Mouse (Mus musculus) liver, embryonic 13.5 days (tissue): Measurements from ENCODE around the gene Mettl1. TPM values are rescaled to one million over a fixed set of nuclear protein-coding genes. Genes with fewer than 3 reads are reported as not detected.

Experiments used
- ATAC-seq: fragments of 200-750 bp; cut with Nextera tagmentation; 2 replicates; pipeline ENCODE4 v1.8.0; 2017; ENCODE audit warnings: low read depth, mild to moderate bottlenecking, moderate number of reproducible peaks, moderate library complexity
- DNase-seq: peaks from one replicate; pipeline ENCODE4 v3.0.0; 2022
- H3K27ac ChIP-seq: fragments of 300-500 bp; sonication (generic); 2 replicates; pipeline ENCODE4 v1.5.1; 2015; ENCODE audit warnings: moderate library complexity, mild to moderate bottlenecking, inconsistent platforms
- H3K27me3 ChIP-seq: fragments of 300-500 bp; sonication (generic); 2 replicates; pipeline ENCODE4 v1.6.1; 2015; ENCODE audit warnings: mild to moderate bottlenecking, inconsistent platforms
- H3K36me3 ChIP-seq: fragments of 300-500 bp; sonication (generic); 2 replicates; pipeline ENCODE4 v1.6.1; 2015; ENCODE audit warnings: mild to moderate bottlenecking, inconsistent platforms
- H3K4me1 ChIP-seq: fragments of 300-500 bp; sonication (generic); replicated peaks from 2 replicates; pipeline ENCODE4 v1.6.1; 2015; ENCODE audit warnings: inconsistent platforms
- H3K4me2 ChIP-seq: fragments of 300-500 bp; sonication (generic); 2 replicates; pipeline ENCODE4 v1.6.1; 2015; ENCODE audit warnings: inconsistent platforms, mild to moderate bottlenecking, moderate library complexity
- H3K4me3 ChIP-seq: fragments of 300-500 bp; sonication (generic); replicated peaks from 2 replicates; pipeline ENCODE4 v1.5.1; 2015; ENCODE audit warnings: mild to moderate bottlenecking, inconsistent platforms
- H3K9ac ChIP-seq: fragments of 300-500 bp; sonication (generic); 2 replicates; pipeline ENCODE4 v1.6.1; 2015; ENCODE audit warnings: mild to moderate bottlenecking, inconsistent platforms
- H3K9me3 ChIP-seq: fragments of 300-500 bp; sonication (generic); replicated peaks from 2 replicates; pipeline ENCODE4 v1.6.1; 2016; ENCODE audit warnings: inconsistent platforms
- WGBS: fragments of 180-500 bp; shearing (Covaris S2); methylation state at CpG from one replicate; pipeline ENCODE4 v1.1.7; 2015; ENCODE audit not compliant: insufficient replicate concordance; 5-methylcytosine and 5-hydroxymethylcytosine counted together
- polyA plus RNA-seq: library from polyadenylated mRNA; unstranded; fragments of >200 nt; fragmentation: Nextera tagmentation; extraction: Ambion mirVana; gene quantifications from 2 replicates; pipeline ENCODE4 v1.2.1, GENCODE M21; 2015

The Mettl1 gene
- polyA plus RNA-seq, 1 experiment from 2014 or later = 28.3 TPM

- Histone ChIP-seq H3K4me3 (no peak overlapping the region), H3K36me3 (no peaks in the 10 kb centered on the region; the same call in 1 of the 2 replicates), H3K4me2 (peak overlapping the region; percentile 70; the same call in 1 of the 2 replicates), H3K9me3 (no peaks in the 10 kb centered on the region), H3K4me1 (peaks cover 79% of the 10 kb centered on the region), H3K27me3 (peaks cover 80% of the 10 kb centered on the region), H3K9ac (no peak overlapping the region), H3K27ac (no peak overlapping the region)
- DNase-seq (no peak), ATAC-seq (no peak)
- WGBS = 38% methylated on average over 12 of the region's 12 CpGs
Observed at GRCm38 (mm10) chr10:127078001-127078676, 36.9 kb downstream of the Mettl1 start.

GRCm38 (mm10) chr10:127078677-127079575, 37.7 kb downstream of the Mettl1 start:
- Histone ChIP-seq H3K36me3 (no peaks in the 10 kb centered on the region; the same call in 1 of the 2 replicates), H3K27ac (no peak overlapping the region), H3K4me1 (peaks cover 79% of the 10 kb centered on the region), H3K9ac (peak overlapping the region; percentile 36), H3K9me3 (no peaks in the 10 kb centered on the region), H3K27me3 (peaks cover 87% of the 10 kb centered on the region), H3K4me2 (peak overlapping the region; percentile 70), H3K4me3 (peak overlapping the region; percentile 49)
- no peak for ATAC-seq
- 3% methylated on average over 35 of the region's 49 CpGs for WGBS
- DNase-seq = no peak

GRCm38 (mm10) chr10:127079665-127080391, 38.6 kb downstream of the Mettl1 start:
- Histone ChIP-seq H3K9me3 (no peaks in the 10 kb centered on the region), H3K4me1 (peaks cover 78% of the 10 kb centered on the region), H3K4me2 (peak overlapping the region; percentile 70), H3K4me3 (peak overlapping the region; percentile 49), H3K36me3 (no peaks in the 10 kb centered on the region; the same call in 1 of the 2 replicates), H3K27me3 (peaks cover 88% of the 10 kb centered on the region), H3K27ac (no peak overlapping the region), H3K9ac (peak overlapping the region; percentile 36; the same call in 1 of the 2 replicates)
- DNase-seq (no peak), ATAC-seq (no peak)
- WGBS = 37% methylated on average over 64 of the region's 70 CpGs

- Histone ChIP-seq H3K27me3 (peaks cover 76% of the 10 kb centered on the region), H3K9me3 (no peaks in the 10 kb centered on the region), H3K4me2 (peak overlapping the region; percentile 50), H3K9ac (no peak overlapping the region), H3K27ac (no peak overlapping the region), H3K4me3 (peak overlapping the region; percentile 26), H3K36me3 (no peaks in the 10 kb centered on the region; the same call in 1 of the 2 replicates), H3K4me1 (peaks cover 65% of the 10 kb centered on the region)
- ATAC-seq (no peak), DNase-seq (no peak)
- 22% methylated on average over 48 of the region's 48 CpGs for WGBS
Observed at GRCm38 (mm10) chr10:127080901-127081780, 39.9 kb downstream of the Mettl1 start.

GRCm38 (mm10) chr10:127081996-127082620, 40.9 kb downstream of the Mettl1 start:
- no peak overlapping the region for H3K4me3 ChIP-seq
- DNase-seq (no peak), ATAC-seq (no peak)
- no peak overlapping the region for H3K27ac ChIP-seq
- peak overlapping the region; percentile 50; the same call in 1 of the 2 replicates for H3K4me2 ChIP-seq
- no peaks in the 10 kb centered on the region for H3K9me3 ChIP-seq
- peaks cover 56% of the 10 kb centered on the region for H3K4me1 ChIP-seq
- peaks cover 68% of the 10 kb centered on the region for H3K27me3 ChIP-seq
- 49% methylated on average over 8 of the region's 8 CpGs for WGBS
- H3K9ac ChIP-seq = no peak overlapping the region
- H3K36me3 ChIP-seq = no peaks in the 10 kb centered on the region; the same call in 1 of the 2 replicates

- peaks cover 56% of the 10 kb centered on the region for H3K27me3 ChIP-seq
- ATAC-seq (no peak), DNase-seq (no peak)
- H3K4me1 ChIP-seq = peaks cover 43% of the 10 kb centered on the region
- no peak overlapping the region for H3K27ac ChIP-seq
- no peak overlapping the region for H3K4me2 ChIP-seq
- 59% methylated on average over 8 of the region's 8 CpGs for WGBS
- no peak overlapping the region for H3K9ac ChIP-seq
- H3K9me3 ChIP-seq = no peaks in the 10 kb centered on the region
- no peaks in the 10 kb centered on the region; the same call in 1 of the 2 replicates for H3K36me3 ChIP-seq
- no peak overlapping the region for H3K4me3 ChIP-seq
Observed at GRCm38 (mm10) chr10:127083292-127083914, 42.2 kb downstream of the Mettl1 start.

- Histone ChIP-seq H3K27me3 (peaks cover 52% of the 10 kb centered on the region), H3K9ac (no peak overlapping the region), H3K4me1 (peaks cover 38% of the 10 kb centered on the region), H3K9me3 (no peaks in the 10 kb centered on the region), H3K4me2 (no peak overlapping the region), H3K4me3 (no peak overlapping the region), H3K36me3 (no peaks in the 10 kb centered on the region; the same call in 1 of the 2 replicates), H3K27ac (no peak overlapping the region)
- DNase-seq = no peak
- ATAC-seq = no peak
- 65% methylated on average over 5 of the region's 5 CpGs for WGBS
Observed at GRCm38 (mm10) chr10:127083915-127084306, 42.7 kb downstream of the Mettl1 start.

GRCm38 (mm10) chr10:127085052-127085451, 43.8 kb downstream of the Mettl1 start:
- WGBS = 75% methylated on average over 9 of the region's 9 CpGs
- peaks cover 52% of the 10 kb centered on the region for H3K27me3 ChIP-seq
- H3K9ac ChIP-seq = no peak overlapping the region
- DNase-seq (no peak), ATAC-seq (no peak)
- H3K9me3 ChIP-seq = no peaks in the 10 kb centered on the region
- no peak overlapping the region for H3K4me3 ChIP-seq
- H3K27ac ChIP-seq = no peak overlapping the region
- no peaks in the 10 kb centered on the region for H3K36me3 ChIP-seq
- no peak overlapping the region for H3K4me2 ChIP-seq
- peaks cover 27% of the 10 kb centered on the region for H3K4me1 ChIP-seq

- peaks cover 52% of the 10 kb centered on the region for H3K27me3 ChIP-seq
- 70% methylated on average over 6 of the region's 6 CpGs for WGBS
- no peak for ATAC-seq
Observed at GRCm38 (mm10) chr10:127085633-127086032, 44.4 kb downstream of the Mettl1 start.

More at GRCm38 (mm10) chr10:127085633-127086032, 44.4 kb downstream of the Mettl1 start:
- no peaks in the 10 kb centered on the region for H3K36me3 ChIP-seq
- H3K4me2 ChIP-seq = no peak overlapping the region
- no peak for DNase-seq
- H3K4me1 ChIP-seq = peaks cover 24% of the 10 kb centered on the region
- no peak overlapping the region for H3K4me3 ChIP-seq
- H3K9ac ChIP-seq = no peak overlapping the region
- H3K9me3 ChIP-seq = no peaks in the 10 kb centered on the region
- no peak overlapping the region for H3K27ac ChIP-seq
